Mouse (Mus musculus): ENCODE results near the gene Map2.

DNA sequence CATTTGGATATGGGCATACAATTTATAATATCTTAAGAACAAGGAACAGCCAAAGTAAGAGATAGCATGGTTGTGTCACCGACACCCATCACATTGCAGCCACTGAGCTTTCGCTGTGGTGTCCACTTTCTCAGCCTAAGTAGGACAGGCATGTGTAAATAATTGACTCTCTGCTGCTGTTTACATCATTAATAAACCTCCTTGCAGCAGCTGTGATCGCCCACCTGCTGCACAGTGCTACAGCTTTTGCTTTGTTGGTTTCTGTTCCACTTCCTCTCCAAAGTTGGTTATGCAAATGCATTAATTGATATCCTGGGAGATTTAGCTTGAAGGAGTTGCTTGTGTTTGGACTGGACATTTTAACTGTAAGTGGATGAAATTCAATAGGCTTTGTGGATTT is 53.1 kb downstream of the Map2 start:
- no peak for TF ChIP-seq ZNF384 (IDR thresholded peaks at IDR 0.05; ENCODE audit: low read depth, low read length)
- no peak for TF ChIP-seq MAFK (IDR thresholded peaks at IDR 0.05; ENCODE audit: insufficient read depth, low read depth, low read length)
- TF ChIP-seq ZC3H11A (IDR thresholded peaks at IDR 0.05; ENCODE audit: borderline replicate concordance, low read depth, low read length): no peak

Measured in ES-E14 (cell line).